Mouse (Mus musculus) hindbrain, postnatal 0 days (tissue): ENCODE measurements around the gene Tmem231. TPM values are rescaled to one million over a fixed set of nuclear protein-coding genes. Genes with fewer than 3 reads are reported as not detected.

Experiments used
- ATAC-seq: fragments of 200-750 bp; cut with Nextera tagmentation; 2 replicates; pipeline ENCODE4 v1.8.0; 2017; ENCODE audit warnings: mild to moderate bottlenecking, moderate TSS enrichment, moderate library complexity
- DNase-seq: peaks from one replicate; pipeline ENCODE4 v3.0.0-alpha.2; 2015; ENCODE audit warnings: low spot score
- H3K27ac ChIP-seq: fragments of 300-500 bp; sonication (generic); 2 replicates; pipeline ENCODE4 v1.5.1; 2014; ENCODE audit warnings: mild to moderate bottlenecking
- H3K27me3 ChIP-seq: fragments of 300-500 bp; sonication (generic); 2 replicates; pipeline ENCODE4 v1.6.1; 2014; ENCODE audit warnings: low read length, mixed read lengths; ENCODE audit not compliant: insufficient read depth
- H3K36me3 ChIP-seq: fragments of 300-500 bp; sonication (generic); 2 replicates; pipeline ENCODE4 v1.6.1; 2014; ENCODE audit warnings: low read length, mixed read lengths; ENCODE audit not compliant: insufficient read depth
- H3K4me1 ChIP-seq: fragments of 300-500 bp; sonication (generic); 2 replicates; pipeline ENCODE4 v1.6.1; 2014; ENCODE audit warnings: antibody characterized with exemption, low read length, mixed read lengths; ENCODE audit not compliant: insufficient read depth
- H3K4me2 ChIP-seq: fragments of 300-500 bp; sonication (generic); 2 replicates; pipeline ENCODE4 v1.6.1; 2014; ENCODE audit warnings: low read depth, mild to moderate bottlenecking, low read length, moderate library complexity, mixed read lengths
- H3K4me3 ChIP-seq: fragments of 300-500 bp; sonication (generic); 2 replicates; pipeline ENCODE4 v1.5.1; 2014; ENCODE audit warnings: low read length
- H3K9ac ChIP-seq: fragments of 300-500 bp; sonication (generic); replicated peaks from 2 replicates; pipeline ENCODE4 v1.6.1; 2014; ENCODE audit warnings: mild to moderate bottlenecking, low read length, moderate library complexity, mixed read lengths
- H3K9me3 ChIP-seq: fragments of 300-500 bp; sonication (generic); 2 replicates; pipeline ENCODE4 v1.6.1; 2016; ENCODE audit warnings: low read length, mixed read lengths
- CTCF ChIP-seq: IDR thresholded peaks from 2 replicates; pipeline ENCODE4 v1.5.1; 2016; ENCODE audit warnings: antibody characterized with exemption, control low read depth, low read depth
- WGBS: fragments of 180-500 bp; shearing (Covaris S2); extraction: QIAGEN DNeasy Blood & Tissue Kit; methylation state at CpG from one replicate; pipeline ENCODE4 v1.1.7; 2014; 5-methylcytosine and 5-hydroxymethylcytosine counted together
- polyA plus RNA-seq: library from polyadenylated mRNA; unstranded; fragments of >200 nt; fragmentation: Nextera tagmentation; extraction: Ambion mirVana; gene quantifications from 2 replicates; pipeline ENCODE4 v1.2.1, GENCODE M21; 2015
- total RNA-seq: library from RNA; depleted of rRNA; stranded (reverse); fragments of >200 nt; gene quantifications from 2 replicates; pipeline ENCODE4 v1.2.3, GENCODE M21; 2014

Tmem231 gene
- total and polyA plus RNA-seq, 2 experiments from 2014 or later = 14.4 to 15.5 TPM

DNA sequence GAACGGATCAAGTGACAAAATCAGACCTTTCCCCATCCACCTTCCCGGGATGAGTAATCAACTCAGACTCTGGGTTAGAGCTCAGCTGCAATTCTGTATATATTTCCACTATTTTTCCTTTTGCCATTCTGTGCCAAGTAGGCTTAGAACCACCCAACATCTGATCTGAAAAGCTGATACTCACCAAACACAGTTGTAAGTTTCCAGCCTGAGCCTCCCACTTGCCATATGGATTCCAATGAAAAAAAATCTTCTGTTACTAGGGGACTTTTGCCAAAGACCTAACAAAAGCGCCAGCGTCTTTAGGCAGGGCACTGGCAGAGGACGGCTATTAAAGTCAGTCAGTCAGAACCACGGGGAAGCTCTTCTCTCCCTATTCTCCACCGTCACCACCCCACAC, 22.1 kb downstream of the Tmem231 start:
- ATAC-seq (no peak), DNase-seq (peak; percentile 27)
- no peak for TF ChIP-seq CTCF
- H3K4me3 ChIP-seq = no peak overlapping the region
- H3K36me3 ChIP-seq = peaks cover 2% of the 10 kb centered on the region; the same call in 1 of the 2 replicates
- no peaks in the 10 kb centered on the region for H3K27me3 ChIP-seq
- no peak overlapping the region for H3K9ac ChIP-seq
- no peak overlapping the region for H3K27ac ChIP-seq
- peaks cover 6% of the 10 kb centered on the region; the same call in 1 of the 2 replicates for H3K4me1 ChIP-seq
- H3K4me2 ChIP-seq = no peak overlapping the region
- H3K9me3 ChIP-seq = no peaks in the 10 kb centered on the region
- 27% methylated on average over 7 of the region's 7 CpGs for WGBS

DNA sequence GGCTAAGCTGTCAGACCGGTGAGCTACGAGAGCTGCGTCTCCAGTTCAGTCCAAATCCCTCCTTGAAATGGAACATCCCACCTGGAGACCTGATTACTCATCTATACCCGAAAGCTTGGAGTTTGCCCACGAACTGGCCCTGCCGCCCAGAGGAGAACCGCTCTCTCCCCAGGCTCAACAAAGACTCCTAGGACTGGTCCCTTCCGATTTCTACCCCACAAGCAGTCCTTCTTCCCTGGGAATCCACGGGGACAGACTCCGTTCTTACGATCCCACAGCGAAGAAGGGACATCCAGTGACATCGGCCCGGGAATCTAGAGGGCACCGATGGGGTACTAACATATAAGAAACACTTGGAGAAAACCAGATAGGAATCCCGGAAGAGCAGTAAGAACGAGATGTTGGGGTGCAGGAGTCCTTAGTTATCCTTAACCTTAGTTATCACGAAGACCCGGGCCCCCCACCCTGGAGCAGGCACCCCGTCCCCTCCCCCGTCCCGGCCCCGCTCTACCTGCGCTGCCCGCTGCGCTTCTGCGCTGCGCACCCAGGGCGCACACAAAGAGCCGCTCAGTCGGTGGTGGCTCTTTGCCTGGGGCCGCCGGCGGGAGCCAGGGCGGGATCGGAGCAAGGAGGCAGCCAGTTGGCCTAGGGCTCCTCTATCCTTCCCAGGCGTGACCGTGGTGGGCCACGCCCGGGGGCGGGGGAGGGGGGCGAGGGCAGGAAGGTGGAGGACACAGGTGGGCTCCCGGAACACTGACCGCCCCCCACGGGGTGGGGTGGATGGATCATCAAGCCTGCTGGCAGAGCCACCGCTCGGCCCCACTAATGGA, 23.8 kb downstream of the Tmem231 start, which contains the start of gene Chst5:
Gene Chst5, minus strand, starts transcription at position 827 of the 830 bp plus-strand sequence.
- H3K9me3 ChIP-seq = no peaks in the 10 kb centered on the region
- TF ChIP-seq CTCF = no peak
- 8% methylated on average over 46 of the region's 47 CpGs for WGBS
- H3K27me3 ChIP-seq = no peaks in the 10 kb centered on the region
- peak within 1 kb of the TSS; percentile 91 for H3K4me2 ChIP-seq
- H3K27ac ChIP-seq = no peak within 1 kb of the TSS
- ATAC-seq = peak; percentile 21; the same call in 1 of the 2 replicates
- H3K4me3 ChIP-seq = peak within 1 kb of the TSS; percentile 39
- peak within 1 kb of the TSS; percentile 61 for H3K9ac ChIP-seq
- H3K4me1 ChIP-seq = peaks cover 6% of the 10 kb centered on the region; the same call in 1 of the 2 replicates
- peak; percentile 44 for DNase-seq
- no peaks in the 10 kb centered on the region for H3K36me3 ChIP-seq

DNA sequence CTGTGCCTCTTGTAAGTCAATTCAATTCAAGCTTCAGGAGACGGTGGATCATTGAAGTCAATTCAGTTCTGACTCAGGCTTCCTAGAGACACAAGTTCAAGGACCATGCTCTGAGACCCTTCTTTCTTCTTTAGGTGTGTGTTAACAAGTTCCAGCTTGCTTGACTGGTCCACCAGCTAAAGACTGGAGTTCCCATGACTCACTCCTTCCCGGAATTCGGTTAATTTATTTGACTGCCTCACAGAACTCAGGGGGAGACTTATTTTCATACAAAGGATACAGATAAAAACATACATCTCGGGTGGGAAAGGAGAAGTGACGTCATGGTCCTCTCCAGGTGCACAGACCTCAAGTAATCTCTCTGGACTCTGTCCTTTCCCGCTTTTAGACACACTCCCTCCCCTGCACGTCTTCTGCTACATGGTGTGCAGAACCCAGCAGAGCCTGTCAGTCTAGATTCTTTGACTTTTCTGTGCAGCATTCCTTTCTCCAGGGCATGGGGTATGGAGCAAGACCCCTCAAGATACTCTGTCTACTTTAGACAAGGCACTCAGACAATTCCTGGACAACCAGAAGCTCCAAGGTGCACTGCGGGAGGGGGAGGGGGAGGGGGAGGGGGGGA, 28.1 kb downstream of the Tmem231 start:
- no peak overlapping the region for H3K4me3 ChIP-seq
- H3K4me2 ChIP-seq = no peak overlapping the region
- no peaks in the 10 kb centered on the region for H3K36me3 ChIP-seq
- H3K27ac ChIP-seq = no peak overlapping the region
- no peak for TF ChIP-seq CTCF
- H3K9me3 ChIP-seq = no peaks in the 10 kb centered on the region
- H3K4me1 ChIP-seq = peaks cover 6% of the 10 kb centered on the region; the same call in 1 of the 2 replicates
- H3K27me3 ChIP-seq = no peaks in the 10 kb centered on the region
- H3K9ac ChIP-seq = no peak overlapping the region
- no peak for ATAC-seq
- 65% methylated on average over 8 of the region's 8 CpGs for WGBS
- DNase-seq = no peak

DNA sequence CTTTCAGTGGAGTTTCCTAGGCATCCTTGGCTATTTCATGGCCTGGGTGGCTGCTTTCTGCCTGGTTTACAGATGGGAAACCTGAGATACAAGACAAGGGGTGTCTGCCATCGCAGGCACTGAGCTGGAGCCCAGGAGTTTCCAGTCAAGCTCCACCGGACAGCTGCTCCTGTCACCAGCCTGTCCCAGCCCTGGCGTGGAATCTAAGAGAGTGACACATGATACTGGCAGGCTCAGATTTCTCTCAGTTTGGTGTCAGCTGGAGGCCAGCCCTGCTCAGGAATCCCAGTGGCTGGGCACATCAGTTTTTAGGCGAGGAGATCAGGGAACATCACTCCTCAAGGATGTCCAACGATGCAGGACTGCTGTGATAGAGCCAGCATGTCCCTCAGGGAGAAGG, 31.6 kb downstream of the Tmem231 start:
- Histone ChIP-seq H3K4me1 (no peaks in the 10 kb centered on the region), H3K27ac (no peak overlapping the region), H3K4me2 (no peak overlapping the region), H3K9ac (no peak overlapping the region), H3K9me3 (no peaks in the 10 kb centered on the region), H3K4me3 (no peak overlapping the region), H3K27me3 (no peaks in the 10 kb centered on the region), H3K36me3 (no peaks in the 10 kb centered on the region)
- no peak for DNase-seq
- 40% methylated on average over 5 of the region's 5 CpGs for WGBS
- TF ChIP-seq CTCF = no peak
- ATAC-seq = no peak

DNA sequence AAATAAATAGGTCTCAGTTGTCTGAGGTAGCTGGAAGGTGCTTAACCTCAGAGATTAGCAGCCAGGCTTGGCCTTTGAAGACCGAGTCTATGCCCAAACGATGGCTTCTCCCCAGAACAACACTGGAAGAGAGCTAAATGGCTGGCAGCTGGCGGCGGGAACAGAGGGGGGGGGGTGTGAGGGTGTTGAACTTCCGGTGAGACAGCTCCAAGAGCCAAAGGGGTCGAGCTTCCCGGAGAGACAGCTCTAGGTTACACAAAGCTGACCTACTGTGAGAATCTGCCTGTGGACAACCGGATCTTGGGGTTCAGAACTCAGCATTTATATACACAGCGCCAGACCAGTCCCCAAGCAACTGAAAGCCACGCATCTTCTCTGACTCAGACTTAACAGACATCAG, 35.1 kb downstream of the Tmem231 start:
- Histone ChIP-seq H3K4me3 (no peak overlapping the region), H3K36me3 (no peaks in the 10 kb centered on the region), H3K4me2 (no peak overlapping the region), H3K4me1 (no peaks in the 10 kb centered on the region), H3K27ac (no peak overlapping the region), H3K27me3 (no peaks in the 10 kb centered on the region), H3K9me3 (no peaks in the 10 kb centered on the region), H3K9ac (no peak overlapping the region)
- ATAC-seq (no peak), DNase-seq (no peak)
- 25% methylated on average over 10 of the region's 10 CpGs for WGBS
- no peak for TF ChIP-seq CTCF

DNA sequence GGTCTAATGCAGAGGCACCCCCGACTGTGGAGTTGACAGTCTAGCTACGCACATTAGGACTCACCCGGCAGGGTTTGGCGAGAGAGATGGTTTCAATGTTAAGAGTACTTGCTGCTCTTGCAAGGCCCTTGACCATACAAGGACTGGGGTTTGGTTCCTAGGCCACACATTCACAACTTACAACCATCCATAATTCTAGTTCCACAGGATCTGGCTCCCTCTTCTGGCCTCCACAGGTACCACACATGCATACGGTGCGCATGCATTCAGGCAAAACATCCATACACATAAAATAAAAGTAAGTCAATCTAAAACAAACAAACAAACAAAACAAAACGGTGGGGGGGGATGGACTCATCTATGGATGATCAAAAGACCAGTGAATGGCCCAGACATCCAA, 38.7 kb downstream of the Tmem231 start:
- WGBS = 88% methylated on average over 7 of the region's 7 CpGs
- no peaks in the 10 kb centered on the region for H3K9me3 ChIP-seq
- no peak for DNase-seq

More for the DNA sequence above, 38.7 kb downstream of the Tmem231 start:
- Histone ChIP-seq H3K4me1 (peaks cover 3% of the 10 kb centered on the region; the same call in 1 of the 2 replicates), H3K4me2 (no peak overlapping the region), H3K36me3 (no peaks in the 10 kb centered on the region), H3K27ac (no peak overlapping the region), H3K4me3 (no peak overlapping the region), H3K9ac (no peak overlapping the region), H3K27me3 (no peaks in the 10 kb centered on the region; the same call in none of the 2 replicates)
- TF ChIP-seq CTCF = peak; percentile 27; the same call in 1 of the 2 replicates
- ATAC-seq = no peak
